Mouse (Mus musculus) right cerebral cortex, postnatal 4 days (tissue): ENCODE data around the gene Cpm.
"Not testable (repeated sequence)": the region's sequence is repeated elsewhere in the genome, so short reads cannot be mapped to it uniquely, and the experiment has no call there.

Experiments used
- DNase-seq: peaks from one replicate; pipeline ENCODE4 v3.0.0-alpha.2; 2022

Gene Cpm

DNA sequence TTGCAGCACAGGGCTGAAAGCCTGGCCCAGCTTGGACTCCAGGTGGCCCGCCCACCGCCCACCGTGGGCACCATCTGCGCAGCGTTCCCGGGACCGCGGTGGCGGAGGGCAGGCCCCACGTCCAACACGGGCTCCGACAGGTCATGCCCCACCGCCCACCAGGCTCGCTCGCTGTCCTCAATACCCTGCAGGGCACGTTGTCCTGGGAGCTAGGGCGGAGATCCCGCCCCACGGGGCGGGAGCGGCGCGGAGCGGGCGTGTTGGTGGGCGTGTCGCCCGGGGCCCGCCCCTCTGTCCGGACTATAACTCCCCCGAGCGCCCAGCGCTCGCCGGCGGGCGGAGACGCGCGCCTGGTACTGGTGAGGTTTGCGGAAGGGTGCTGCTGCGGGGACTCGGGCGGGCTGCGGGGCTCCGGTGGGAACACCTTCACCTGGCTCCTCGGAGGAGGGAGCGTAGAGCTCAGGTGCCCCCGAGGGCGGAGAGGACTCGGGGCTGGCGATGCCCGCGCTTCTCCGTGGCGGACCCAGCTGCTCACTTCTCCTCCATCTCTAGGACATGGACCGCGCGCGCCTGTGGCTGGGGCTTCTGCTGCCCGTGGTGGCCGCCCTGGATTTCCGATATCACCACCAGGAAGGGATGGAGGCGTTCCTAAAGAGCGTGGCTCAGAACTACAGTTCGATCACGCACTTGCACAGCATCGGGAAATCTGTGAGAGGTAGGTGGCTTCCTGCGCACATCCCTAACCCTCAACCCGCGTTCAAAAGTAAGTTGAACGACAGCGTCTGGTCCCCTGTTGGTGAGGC lies at the start of gene Cpm:
Gene Cpm (plus strand): TSS at position 332 of the 803 bp plus-strand sequence.
- DNase-seq: peak; percentile 34

- DNase-seq: no peak
Observed at GRCm38 (mm10) chr10:117579771-117580284, 49.5 kb upstream of the Cpm start.

DNA sequence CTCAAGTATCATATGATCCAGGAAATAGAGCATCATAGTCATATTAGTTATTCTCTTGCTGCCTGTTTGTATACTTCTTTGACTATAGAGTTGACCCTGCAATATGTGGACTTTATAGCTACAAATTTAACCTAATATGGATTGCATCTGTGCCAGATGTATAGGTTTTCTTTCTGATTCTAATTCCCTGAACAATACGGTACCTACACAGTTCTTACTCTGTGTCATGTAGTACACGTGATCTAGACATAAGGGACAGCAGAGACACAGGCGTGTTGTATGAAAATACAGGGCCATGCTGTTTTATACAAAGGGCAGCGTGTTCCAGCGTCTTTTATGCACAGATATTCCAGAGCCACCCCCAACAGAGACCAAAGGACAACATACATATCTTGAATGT lies 48.9 kb upstream of the Cpm start:
- no peak for DNase-seq

DNA sequence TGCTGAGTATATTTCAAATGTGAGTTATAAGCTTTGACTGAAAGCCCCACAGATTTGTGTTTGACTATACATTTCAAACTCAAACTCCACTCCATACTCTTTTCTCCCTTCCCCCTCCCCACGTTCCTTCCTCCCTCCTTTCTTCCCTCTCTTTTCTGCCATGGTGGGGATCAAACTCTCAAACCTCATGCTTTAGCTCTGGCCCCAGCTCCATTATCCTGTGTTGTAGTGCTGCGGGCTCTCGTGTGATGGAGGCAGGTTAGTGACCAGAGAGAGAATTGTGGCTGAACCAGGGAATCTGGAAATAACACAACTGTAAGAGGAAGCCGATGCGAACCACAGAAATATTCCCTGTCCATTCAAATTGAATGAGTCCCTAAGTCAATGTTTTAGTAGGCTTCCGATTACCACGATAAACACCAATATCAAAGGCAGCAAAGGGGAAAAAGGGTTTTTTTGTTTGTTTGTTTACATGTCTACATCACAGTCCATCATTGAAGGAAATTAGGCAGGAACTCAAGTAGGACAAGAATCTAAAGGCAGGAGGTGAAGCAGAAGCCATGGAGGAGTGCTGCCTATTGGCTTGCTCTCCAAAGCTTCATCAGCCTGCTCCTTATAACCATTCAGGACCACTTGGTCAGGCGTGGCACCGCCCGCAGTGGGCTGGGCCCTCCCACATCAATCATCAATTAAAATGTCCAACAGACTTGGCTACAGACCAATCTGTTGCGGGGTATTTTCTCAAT lies 48.1 kb upstream of the Cpm start:
- DNase-seq: no peak

- no peak for DNase-seq
Observed at GRCm38 (mm10) chr10:117581753-117582062, 47.6 kb upstream of the Cpm start.

DNA sequence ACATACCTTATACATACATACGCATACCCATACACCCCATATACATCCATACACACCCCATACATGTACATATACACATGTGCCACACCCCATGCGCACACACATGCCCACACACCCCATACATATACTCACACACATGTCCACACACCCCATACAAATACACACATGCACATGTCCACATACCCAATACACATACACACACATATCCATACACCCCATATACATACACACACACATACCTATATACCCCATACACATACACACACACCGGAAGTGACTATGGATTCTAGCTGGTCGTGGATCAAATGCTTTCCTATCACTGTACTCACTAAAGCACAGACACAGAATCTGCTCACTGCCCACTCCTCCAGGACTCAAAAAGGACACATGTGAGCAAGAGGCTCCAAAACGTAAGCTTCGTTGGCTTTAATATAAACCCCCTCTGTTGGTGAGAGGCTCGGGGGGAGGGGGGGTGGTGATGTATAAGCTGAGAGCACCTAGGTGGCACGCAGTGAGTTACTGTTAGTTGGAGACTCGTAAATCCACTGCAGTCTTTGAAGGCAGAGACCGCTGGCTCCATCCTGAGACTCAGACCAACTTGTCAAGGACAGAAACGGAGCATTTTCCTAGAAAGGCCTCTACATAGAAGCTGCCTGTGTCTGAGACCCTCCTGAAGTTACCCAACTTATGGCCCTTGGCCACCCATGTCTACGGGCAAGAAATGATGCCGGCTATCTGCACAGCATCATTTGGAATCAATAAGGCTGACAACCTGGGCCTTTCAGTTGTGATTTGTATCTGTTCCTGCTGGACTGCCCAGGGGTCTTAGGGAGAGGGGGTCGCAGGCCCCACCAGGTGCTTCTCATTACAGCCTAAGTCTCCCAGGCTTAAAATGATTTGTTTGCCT lies 45.9 kb upstream of the Cpm start:
- DNase-seq: no peak

DNA sequence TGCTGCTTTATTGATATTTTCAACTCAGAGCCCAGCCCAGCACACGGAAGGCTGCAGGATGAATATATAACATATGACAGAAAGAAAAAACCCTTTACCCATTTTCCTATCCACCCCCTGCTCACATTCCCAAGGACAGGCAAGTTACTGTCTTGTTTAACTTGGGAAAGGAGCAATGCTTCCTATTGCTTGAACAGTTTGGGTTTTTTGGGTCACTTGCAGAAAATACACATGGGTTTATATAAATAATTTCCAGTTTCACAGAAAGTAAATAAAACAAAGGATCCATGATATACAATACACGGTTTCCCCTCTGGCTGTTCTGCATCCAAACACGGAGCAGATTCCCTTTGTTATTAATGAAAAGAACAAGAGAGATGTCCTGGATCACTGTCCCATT lies 45.2 kb upstream of the Cpm start:
- DNase-seq: no peak

DNA sequence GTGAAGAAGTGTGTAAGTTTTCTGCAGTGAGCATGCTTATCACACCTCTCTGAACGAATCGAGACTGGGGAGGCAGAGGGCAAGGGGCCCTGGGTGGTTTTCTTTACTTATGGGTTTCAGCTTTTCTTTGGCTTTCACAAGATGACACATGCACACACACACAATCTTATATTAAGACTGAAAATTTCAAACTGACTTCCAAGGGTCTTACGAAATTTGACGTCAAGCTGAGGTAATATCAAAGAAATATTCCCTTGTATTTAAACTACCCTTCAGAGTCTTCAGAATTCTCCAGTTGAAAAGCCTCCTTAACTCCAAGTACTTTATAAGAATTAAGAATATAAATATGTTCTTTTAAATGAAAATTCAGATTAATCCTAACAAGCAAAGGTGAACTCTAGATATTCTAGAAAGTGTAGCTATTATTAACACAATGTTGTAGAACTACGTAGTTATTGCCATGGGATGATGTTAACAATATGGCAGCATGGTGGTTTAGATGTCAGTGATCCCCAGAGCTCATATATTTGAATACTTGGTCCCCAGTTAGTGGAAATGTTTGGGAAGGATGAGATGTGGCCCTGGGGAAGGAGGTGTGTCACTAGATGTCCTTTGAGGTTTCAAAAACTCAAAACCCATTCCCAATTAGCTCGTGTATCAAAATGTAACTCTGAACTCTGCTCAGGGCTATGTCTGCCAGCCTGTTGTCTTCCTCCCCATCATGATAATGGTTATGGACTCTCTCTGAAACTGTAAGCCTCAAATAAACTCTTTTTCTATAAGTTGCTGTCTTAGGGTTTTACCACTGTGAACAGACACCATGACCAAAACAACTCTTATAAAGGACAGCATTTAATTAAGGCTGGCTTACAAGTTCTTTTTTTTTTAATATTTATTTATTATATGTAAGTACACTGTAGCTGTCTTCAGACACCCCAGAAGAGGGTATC lies 44.5 kb upstream of the Cpm start:
- no peak for DNase-seq

DNA sequence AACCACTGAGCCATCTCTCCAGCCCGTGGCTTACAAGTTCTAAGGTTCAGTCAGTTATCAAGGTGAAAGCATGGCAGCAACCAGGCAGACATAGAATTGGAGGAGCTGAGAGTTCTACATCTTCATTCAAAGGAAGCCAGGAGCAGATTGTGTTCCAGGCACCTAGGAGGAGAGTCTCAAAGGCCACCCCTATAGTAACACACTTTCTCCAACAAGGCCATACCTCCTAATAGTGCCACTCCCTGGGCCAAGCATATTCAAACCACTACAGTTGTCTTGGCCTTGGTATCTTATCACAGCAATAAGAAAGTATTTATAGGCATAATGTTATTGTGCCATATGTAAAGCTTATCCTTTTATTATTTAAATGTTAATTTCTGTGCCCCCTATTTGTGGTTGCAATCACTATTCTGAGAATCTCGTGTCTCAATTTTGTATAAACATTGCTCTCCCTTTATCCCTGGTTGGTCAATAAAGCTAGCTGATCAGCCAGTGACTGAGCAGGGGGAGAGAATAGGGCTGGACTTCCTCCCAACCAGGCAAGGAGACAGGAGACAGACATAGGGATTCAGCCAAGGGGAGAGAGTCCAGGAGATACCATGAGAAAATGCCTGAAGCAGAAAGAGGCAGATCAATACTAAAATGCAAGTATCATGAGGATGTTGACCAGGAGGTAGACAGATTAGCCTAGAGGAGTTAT lies 43.5 kb upstream of the Cpm start:
- DNase-seq: no peak

GRCm38 (mm10) chr10:117586859-117587258 lies 42.4 kb upstream of the Cpm start:
- DNase-seq: no peak

DNA sequence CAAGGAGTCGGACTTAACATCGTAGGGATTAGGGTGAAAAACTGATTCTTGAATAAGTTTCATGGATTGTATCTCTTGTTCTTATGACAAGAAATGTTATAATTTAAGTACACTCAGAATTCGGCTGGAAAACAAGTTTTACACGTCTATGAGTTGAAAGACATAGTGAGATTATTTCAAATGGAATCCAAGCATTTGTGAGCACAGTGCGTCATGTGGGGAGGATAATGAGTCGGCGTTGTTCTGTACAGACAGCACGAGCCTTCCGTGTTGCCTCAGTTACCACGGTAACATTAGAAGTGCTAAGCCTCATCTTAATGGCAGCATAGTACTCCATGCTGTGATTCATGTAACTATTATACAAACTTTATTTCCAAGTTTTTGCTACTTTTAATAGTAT lies 42.0 kb upstream of the Cpm start:
- DNase-seq: no peak

DNA sequence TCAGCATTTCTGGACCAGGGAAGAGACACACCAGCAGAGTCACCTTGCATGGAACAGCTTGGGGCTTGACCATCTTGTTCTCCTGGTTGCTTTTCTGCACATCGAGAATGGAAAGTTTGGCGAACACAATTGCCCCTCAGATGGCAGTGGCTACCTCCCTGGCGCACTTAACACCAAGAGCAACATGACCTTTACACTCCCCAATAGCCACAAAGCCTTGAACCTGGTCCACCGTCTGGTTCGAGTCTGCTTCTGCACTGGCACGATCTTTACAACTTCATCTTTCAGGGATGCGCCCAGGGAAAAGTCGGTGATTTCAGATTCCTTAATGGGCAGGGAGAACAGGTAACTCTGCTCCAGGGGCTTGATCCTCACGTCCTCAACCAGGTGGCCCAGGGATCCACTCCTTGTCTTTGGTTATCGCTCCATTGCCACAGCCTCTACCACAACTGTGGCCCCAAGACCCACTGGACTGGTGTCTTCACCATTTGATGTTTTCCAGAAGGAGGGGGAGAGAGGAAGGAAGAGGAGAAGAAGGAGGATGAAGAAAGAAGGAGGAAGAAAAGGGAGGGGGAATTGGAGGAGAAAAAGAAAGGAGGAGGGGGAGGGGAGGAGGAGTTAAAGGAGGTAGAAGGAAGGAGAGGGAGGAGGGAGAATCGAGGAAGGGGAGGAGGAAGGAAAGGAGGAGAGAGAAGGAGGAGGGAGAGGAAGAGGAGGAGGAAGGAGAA lies 40.7 kb upstream of the Cpm start:
- not testable (repeated sequence) for DNase-seq

DNA sequence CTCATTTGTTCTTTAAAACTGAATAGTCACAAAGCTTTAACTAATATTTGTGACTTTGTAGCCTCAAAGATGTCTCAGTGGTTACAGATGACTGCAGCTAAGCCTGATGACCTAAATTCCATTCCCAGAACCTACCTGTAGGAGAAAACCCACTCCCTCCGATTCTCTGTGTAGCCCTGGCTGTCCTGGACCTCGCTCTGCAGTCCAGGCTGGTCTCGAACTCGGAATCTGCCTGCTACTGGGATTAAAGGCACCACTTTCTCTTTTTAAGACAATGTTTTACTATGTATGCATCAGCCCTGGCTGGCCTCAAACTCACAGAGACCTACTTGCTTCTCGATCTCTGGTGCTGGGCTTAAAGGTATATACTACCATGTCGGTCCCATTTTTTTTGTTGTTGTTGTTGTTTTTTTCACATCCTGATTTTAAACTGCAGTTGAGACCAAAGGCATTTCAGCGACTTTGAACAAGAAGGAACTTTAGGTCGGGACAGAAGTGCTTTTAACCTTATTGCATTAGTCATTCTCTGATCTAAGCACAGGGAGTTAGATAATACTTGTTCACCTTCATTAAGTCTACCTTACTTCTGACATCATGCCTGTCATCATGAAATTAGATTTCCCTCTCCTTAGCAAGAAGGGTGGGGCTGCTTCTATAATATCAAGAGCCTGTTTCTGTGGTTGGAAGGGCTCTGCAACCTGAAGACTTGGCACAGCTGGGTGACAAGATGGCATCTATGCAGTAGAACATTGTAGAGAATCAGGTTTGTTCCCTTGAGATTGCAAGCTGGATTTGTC lies 40.0 kb upstream of the Cpm start:
- DNase-seq: no peak

GRCm38 (mm10) chr10:117590331-117591301 lies 38.7 kb upstream of the Cpm start:
- no peak for DNase-seq

DNA sequence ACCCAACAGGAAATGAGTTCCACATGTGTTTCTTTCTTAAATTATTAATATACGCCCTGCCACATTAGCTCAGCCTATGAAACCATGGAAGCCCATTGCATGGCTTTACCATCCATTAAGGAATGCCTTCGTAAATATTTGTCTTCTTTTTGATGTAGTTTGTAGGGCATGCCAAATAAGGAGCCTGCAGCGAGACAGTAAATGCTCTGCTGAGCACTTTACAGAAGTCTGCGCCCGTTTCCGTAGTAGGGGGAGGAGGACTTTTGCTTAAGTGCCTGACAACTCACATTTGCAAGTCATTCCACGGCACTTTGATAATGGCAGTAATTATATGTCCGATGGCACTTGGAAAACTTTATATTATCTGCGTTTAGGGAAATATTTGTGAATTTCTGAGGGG lies 37.5 kb upstream of the Cpm start:
- DNase-seq: no peak

GRCm38 (mm10) chr10:117592306-117593040 lies 36.8 kb upstream of the Cpm start:
- no peak for DNase-seq

DNA sequence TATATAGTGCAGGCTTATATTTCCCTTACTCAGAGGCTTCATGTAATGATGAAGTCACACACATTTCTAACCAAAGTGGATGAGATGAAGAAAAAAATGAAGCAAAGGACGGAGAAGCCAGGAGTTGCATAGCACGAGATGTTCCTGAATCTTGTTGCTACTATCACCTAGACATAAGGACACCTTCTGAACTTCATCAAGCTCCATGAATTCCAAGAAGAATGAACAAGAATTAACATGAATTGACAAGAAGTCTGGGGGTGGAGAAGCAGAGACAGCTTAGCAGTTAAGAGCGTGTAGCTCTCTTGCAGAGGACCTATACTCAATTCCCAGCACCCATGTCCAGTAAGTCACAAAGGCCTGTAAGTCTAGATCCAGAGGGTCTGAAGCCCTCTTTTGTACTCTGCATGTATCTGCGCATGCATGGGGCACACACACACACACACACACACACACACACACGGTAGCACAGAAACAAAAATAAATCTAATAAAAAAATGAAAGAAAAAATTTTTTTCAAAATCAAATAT lies 36.2 kb upstream of the Cpm start:
- DNase-seq: no peak

GRCm38 (mm10) chr10:117593857-117594256 lies 35.4 kb upstream of the Cpm start:
- no peak for DNase-seq
